Mouse (Mus musculus): Measurements from ENCODE around the gene Ier5. TPM values are rescaled to one million over a fixed set of nuclear protein-coding genes. Genes with fewer than 3 reads are reported as not detected.

Ier5 gene
- polyA plus RNA-seq (2021; fragmentation: Nextera tagmentation), result 7.3 and 26.3 TPM in 2 replicates
- long read RNA-seq, experiment 1, transcript Ier5-201 (1 exons, 3,276 nt), result major isoform, 38 of 38 reads
- long read RNA-seq, experiment 1, partial matches to known transcripts, result 0 of 38 reads
- long read RNA-seq, experiment 1, other reads (novel, unspliced or antisense), result 0 of 38 reads
- long read RNA-seq, experiment 2, transcript Ier5-201 (1 exons, 3,276 nt), result major isoform, 20 of 20 reads
- long read RNA-seq, experiment 2, partial matches to known transcripts, result 0 of 20 reads
- long read RNA-seq, experiment 2, other reads (novel, unspliced or antisense), result 0 of 20 reads

GRCm38 (mm10) chr1:155099280-155099848 lies at the start of gene Ier5:
Ier5 (minus strand) TSS chr1:155099636.

GRCm38 (mm10) chr1:155146572-155146980 lies 47.1 kb upstream of the Ier5 start, which contains the start of gene Mr1:
Mr1 (minus strand) TSS chr1:155146814.

Other genes starting within 250 kb of the Ier5 start
- gene Cacna1e, start 215.1 kb downstream of the Ier5 start, polyA plus RNA-seq (2021; fragmentation: Nextera tagmentation), result 11.2 and 13.3 TPM in 2 replicates
- 1.9 and 2.8 TPM in 2 replicates for gene Mr1, start 47.2 kb upstream of the Ier5 start, polyA plus RNA-seq (2021; fragmentation: Nextera tagmentation)
- 79.0 and 79.8 TPM in 2 replicates for gene Stx6, start 59.1 kb upstream of the Ier5 start, polyA plus RNA-seq (2021; fragmentation: Nextera tagmentation)
- gene BC034090, start 144.8 kb upstream of the Ier5 start, polyA plus RNA-seq (2021; fragmentation: Nextera tagmentation), result 2.5 TPM in 2 replicates

Measured in left cerebral cortex, adult 6 months (tissue).